Mouse (Mus musculus) thymus, adult 2 months (tissue): ENCODE results near the gene Setdb1.

Source experiments
- CTCF ChIP-seq: fragments of 200-500 bp; IDR thresholded peaks from 2 replicates; pipeline ENCODE4 v1.5.1; 2012; ENCODE audit warnings: mild to moderate bottlenecking, control low read depth, low read length, moderate library complexity, borderline replicate concordance; ENCODE audit not compliant: control insufficient read depth, poor library complexity, insufficient read depth; ENCODE audit errors: extremely low read depth
- POLR2A ChIP-seq: fragments of 200-500 bp; IDR thresholded peaks from 2 replicates; pipeline ENCODE4 v1.6.1; 2012; ENCODE audit warnings: mild to moderate bottlenecking, low read length, control low read depth, moderate library complexity; ENCODE audit not compliant: control insufficient read depth, poor library complexity, insufficient read depth; ENCODE audit errors: extremely low read depth

GRCm38 (mm10) chr3:95289419-95289818 is 67.6 kb downstream of the Setdb1 start:
- TF ChIP-seq CTCF = no peak
- no peak for TF ChIP-seq POLR2A
